Comparison of ENCODE assay signal across 20 mouse cellular contexts in the genomic region with DNA sequence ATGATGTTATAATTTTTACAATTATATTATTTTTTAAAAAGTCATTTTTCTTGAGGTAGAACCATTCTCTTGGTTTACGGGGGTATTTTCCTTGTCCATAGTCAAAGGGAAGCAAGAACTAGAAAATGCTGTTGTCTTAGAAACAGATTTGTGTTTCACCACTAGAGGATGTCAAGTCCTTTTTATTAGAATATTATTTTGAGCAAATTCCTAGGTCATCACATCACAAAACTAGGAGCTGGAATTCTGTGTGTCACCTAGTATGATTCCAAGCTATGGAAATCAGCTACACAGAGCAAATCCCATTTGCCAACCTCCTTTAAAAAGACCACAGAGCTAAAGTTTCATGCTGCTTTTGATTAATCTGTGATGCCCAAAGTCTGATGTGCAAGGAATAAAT. TPM values are rescaled to one million over a fixed set of nuclear protein-coding genes. Genes with fewer than 3 reads are reported as not detected.
DNase-seq lines count a peak whose midpoint lies in the region; ATAC-seq and TF ChIP-seq lines count a peak whose summit lies in the region.
"Had no signal": no experiment of that assay in that cellular context is flagged by ENCODE, and none has a peak within 500 bp of the region (broad histone marks: within the 10 kb centered on the region; RNA-seq: fewer than 3 reads in every experiment).

No protein-coding gene starts in this region.

- no peaks in the 10 kb centered on the region for H3K9me3 ChIP-seq in hindbrain, postnatal 0 days (ENCODE audit: low read length)
- no peaks in the 10 kb centered on the region for H3K9me3 ChIP-seq in hindbrain, embryonic 13.5 days
- no peaks in the 10 kb centered on the region for H3K9me3 ChIP-seq in lung, postnatal 0 days (ENCODE audit: low read length)
- H3K9me3 ChIP-seq in E14TG2a.4 (ENCODE audit: low read length): no peaks in the 10 kb centered on the region
- H3K9me3 ChIP-seq: embryonic facial prominence, embryonic 15.5 days; hindbrain, embryonic 12.5 days; limb, embryonic 15.5 days; stomach, embryonic 15.5 days had no signal

- POLR2A ChIA-PET in Patski (lab: Charles Lee): no interaction called here

- CTCF ChIA-PET in Patski (lab: Charles Lee): interaction anchor here (0.9 to 2.5 kb wide), 7 partner anchors 12 to 136 kb away, joined by 3 to 12 read pairs (median 4); no protein-coding TSS in a partner anchor

- no peak overlapping the region for H3K4me3 ChIP-seq in hindbrain, postnatal 0 days (ENCODE audit: low read length)
- no peak overlapping the region for H3K4me3 ChIP-seq in hindbrain, embryonic 13.5 days
- no peak overlapping the region for H3K4me3 ChIP-seq in lung, postnatal 0 days (ENCODE audit: low read depth, low read length)
- no peak overlapping the region for H3K4me3 ChIP-seq in E14TG2a.4 (replicated peaks; ENCODE audit: low read length)
- H3K4me3 ChIP-seq: embryonic facial prominence, embryonic 15.5 days; hindbrain, embryonic 12.5 days; limb, embryonic 15.5 days; myocyte; stomach, embryonic 15.5 days had no signal

- in situ Hi-C loops in Patski (cut with MboI; ENCODE audit: low pct_unique_long_range_greater_than_20kb): loop anchor here (5.0 kb wide), 1 partner anchor 130 kb away; no protein-coding TSS in a partner anchor

- ATAC-seq in hindbrain, postnatal 0 days: no peak
- ATAC-seq in hindbrain, embryonic 13.5 days (ENCODE audit: low FRiP score): no peak
- no peak for ATAC-seq in lung, postnatal 0 days
- no peak for ATAC-seq in Patski
- ATAC-seq in activated CD4-positive, CD25-positive, alpha-beta regulatory T cell, adult 4 months: no peak
- no peak for ATAC-seq in granulocyte monocyte progenitor cell, adult 5-6 weeks (replicated peaks; ENCODE audit: poor library complexity, severe bottlenecking)
- ATAC-seq: CD4-positive, CD25-positive, alpha-beta regulatory T cell, adult 4 months had no signal

- H3K4me1 ChIP-seq in hindbrain, postnatal 0 days (ENCODE audit: insufficient read depth, low read length): no peaks in the 10 kb centered on the region
- peaks cover 23% of the 10 kb centered on the region for H3K4me1 ChIP-seq in hindbrain, embryonic 13.5 days (replicated peaks)
- H3K4me1 ChIP-seq in lung, postnatal 0 days (ENCODE audit: insufficient read depth, low read depth, low read length): no peaks in the 10 kb centered on the region
- peaks cover 75% of the 10 kb centered on the region for H3K4me1 ChIP-seq in E14TG2a.4 (replicated peaks; ENCODE audit: low read depth, low read length)

- H3K27me3 ChIP-seq in hindbrain, postnatal 0 days (ENCODE audit: insufficient read depth, low read length): peaks cover 10% of the 10 kb centered on the region; the same call in 1 of the 2 replicates
- peaks cover 39% of the 10 kb centered on the region for H3K27me3 ChIP-seq in hindbrain, embryonic 13.5 days
- H3K27me3 ChIP-seq in lung, postnatal 0 days (replicated peaks; ENCODE audit: insufficient read depth, low read length): no peaks in the 10 kb centered on the region
- peaks cover 3% of the 10 kb centered on the region; the same call in 1 of the 2 replicates for H3K27me3 ChIP-seq in E14TG2a.4 (ENCODE audit: insufficient read depth, low read length)
- H3K27me3 ChIP-seq in Patski: no peaks in the 10 kb centered on the region
- H3K27me3 ChIP-seq: stomach, embryonic 15.5 days had no signal

- no peaks in the 10 kb centered on the region for H3K36me3 ChIP-seq in hindbrain, postnatal 0 days (ENCODE audit: insufficient read depth, low read length)
- no peaks in the 10 kb centered on the region for H3K36me3 ChIP-seq in hindbrain, embryonic 13.5 days
- no peaks in the 10 kb centered on the region for H3K36me3 ChIP-seq in lung, postnatal 0 days (ENCODE audit: insufficient read depth, low read length)
- H3K36me3 ChIP-seq in E14TG2a.4 (ENCODE audit: insufficient read depth, low read length): no peaks in the 10 kb centered on the region
- H3K36me3 ChIP-seq: embryonic facial prominence, embryonic 15.5 days; hindbrain, embryonic 12.5 days; limb, embryonic 15.5 days; stomach, embryonic 15.5 days had no signal

- 84% methylated on average over 1 of the region's 1 CpGs for WGBS in hindbrain, postnatal 0 days
- WGBS in hindbrain, embryonic 13.5 days: 96% methylated on average over 1 of the region's 1 CpGs
- WGBS in lung, postnatal 0 days: 97% methylated on average over 1 of the region's 1 CpGs

- DNase-seq in hindbrain, postnatal 0 days (ENCODE audit: low spot score): peak; percentile 51
- DNase-seq in lung, postnatal 0 days (ENCODE audit: low spot score): peak; percentile 52
- no peak for DNase-seq in lung, adult 18-20 months
- no peak for DNase-seq in Patski (ENCODE audit: low read depth, low spot score)
- DNase-seq: adrenal gland, adult 8-10 months; cerebellum, postnatal 14 days; gastrocnemius, postnatal 14 days; layer of hippocampus, postnatal 36 days; lung, postnatal 4 days; right cerebral cortex, postnatal 25 days had no signal

- H3K9ac ChIP-seq in hindbrain, postnatal 0 days (replicated peaks; ENCODE audit: low read length): no peak overlapping the region
- H3K9ac ChIP-seq in hindbrain, embryonic 13.5 days: no peak overlapping the region
- no peak overlapping the region for H3K9ac ChIP-seq in lung, postnatal 0 days (replicated peaks; ENCODE audit: low read depth)
- H3K9ac ChIP-seq: embryonic facial prominence, embryonic 15.5 days; hindbrain, embryonic 12.5 days; limb, embryonic 15.5 days; stomach, embryonic 15.5 days had no signal

- peak; percentile 72 for TF ChIP-seq CTCF in hindbrain, postnatal 0 days (IDR thresholded peaks at IDR 0.05; ENCODE audit: low read depth)
- peak; percentile 58 for TF ChIP-seq CTCF in lung, postnatal 0 days (IDR thresholded peaks at IDR 0.05)
- TF ChIP-seq CTCF in E14TG2a.4 (conservative IDR thresholded peaks at IDR 0.05; ENCODE audit: low read length): peak; percentile 30; the same call in 1 of the 2 replicates
- TF ChIP-seq CTCF in Patski (IDR thresholded peaks at IDR 0.05): peak; percentile 55

- H3K4me2 ChIP-seq in hindbrain, postnatal 0 days (ENCODE audit: low read depth, low read length): no peak overlapping the region
- no peak overlapping the region for H3K4me2 ChIP-seq in hindbrain, embryonic 13.5 days
- H3K4me2 ChIP-seq in lung, postnatal 0 days (replicated peaks; ENCODE audit: low read depth, low read length): no peak overlapping the region
- H3K4me2 ChIP-seq: embryonic facial prominence, embryonic 15.5 days; hindbrain, embryonic 12.5 days; limb, embryonic 15.5 days; stomach, embryonic 15.5 days had no signal

- TF ChIP-seq EP300 in lung, postnatal 0 days (IDR thresholded peaks at IDR 0.05): no peak

- no peak overlapping the region for H3K27ac ChIP-seq in hindbrain, postnatal 0 days
- no peak overlapping the region for H3K27ac ChIP-seq in hindbrain, embryonic 13.5 days
- no peak overlapping the region for H3K27ac ChIP-seq in lung, postnatal 0 days (ENCODE audit: low read length)
- H3K27ac ChIP-seq: embryonic facial prominence, embryonic 15.5 days; hindbrain, embryonic 12.5 days; limb, embryonic 15.5 days; stomach, embryonic 15.5 days had no signal

RNA-seq across cellular contexts. Expression of a gene that starts 3.9 kb away (rescaled TPM):
- total RNA-seq in hindbrain, postnatal 0 days (2014; rRNA removed): 7.2 and 15.1 TPM in 2 replicates
- 6.2 and 9.4 TPM in 2 replicates for polyA plus RNA-seq in hindbrain, postnatal 0 days (2015; fragmentation: Nextera tagmentation; extraction: Ambion mirVana)
- polyA plus RNA-seq in hindbrain, embryonic 13.5 days (2015; fragmentation: Nextera tagmentation; extraction: Ambion mirVana): 10.3 and 10.6 TPM in 2 replicates
- 12.9 and 14.4 TPM in 2 replicates for polyA plus RNA-seq in lung, postnatal 0 days (2015; fragmentation: Nextera tagmentation; extraction: Ambion mirVana)
- 14.5 TPM for polyA plus RNA-seq in Patski (2021)
- 1 to 10 TPM; 4.8 to 5.2 TPM for polyA plus RNA-seq in activated CD4-positive, CD25-positive, alpha-beta regulatory T cell, adult 4 months (2017; shearing (Covaris generic))
- total RNA-seq in granulocyte monocyte progenitor cell, adult 5-6 weeks (2014; fragmentation: Nextera tagmentation): 19.0 and 22.6 TPM in 2 replicates
- 18.3 and 22.4 TPM in 2 replicates for total RNA-seq in granulocyte monocyte progenitor cell, adult 5-6 weeks (2017)

Comparison
In these comparisons a context has a peak if more than half of its experiments do, and no peak if none do; other contexts are left out.
1. DNase-seq: peak in hindbrain, postnatal 0 days (single experiment) and lung, postnatal 0 days (single experiment); none in lung, adult 18-20 months (0 of 2) and Patski (single experiment).
2. Peak in every context shown above with its lines, with median percentiles within 50 percentile points of each other: CTCF ChIP-seq.